Mouse (Mus musculus): ENCODE results near the gene Pnp.
"Not testable (repeated sequence)": the region's sequence is repeated elsewhere in the genome, so short reads cannot be mapped to it uniquely, and the experiment has no call there.

The Pnp gene

GRCm38 (mm10) chr14:50930754-50931492 lies at the start of gene Pnp, which contains the start of gene Pip4p1:
Gene Pnp (plus strand): TSS chr14:50931082.
Gene Pip4p1 (minus strand): TSS chr14:50930856.
- DNase-seq, result peak; percentile 100

- no peak for DNase-seq
These were observed 39.3 kb upstream of the Pnp start for GRCm38 (mm10) chr14:50891621-50892020.

GRCm38 (mm10) chr14:50892091-50892490 lies 38.8 kb upstream of the Pnp start:
- DNase-seq, result no peak

GRCm38 (mm10) chr14:50892541-50893459 lies 38.1 kb upstream of the Pnp start:
- peak in 1 of 2 experiments; percentile 9 for DNase-seq

- DNase-seq, result no peak
These were observed 35.5 kb upstream of the Pnp start for GRCm38 (mm10) chr14:50895407-50895806.

GRCm38 (mm10) chr14:50895985-50896746 lies 34.7 kb upstream of the Pnp start:
- DNase-seq, result peak; percentile 36 to 56

GRCm38 (mm10) chr14:50896747-50897373 lies 34.0 kb upstream of the Pnp start:
- peak; percentile 21 to 47 for DNase-seq

GRCm38 (mm10) chr14:50897374-50897765 lies 33.5 kb upstream of the Pnp start, which contains the start of gene Klhl33:
Gene Klhl33 (minus strand): TSS chr14:50897507.
- no peak for DNase-seq

GRCm38 (mm10) chr14:50897992-50898391 lies 32.9 kb upstream of the Pnp start:
- not testable (repeated sequence) for DNase-seq

GRCm38 (mm10) chr14:50903973-50904827 lies 26.7 kb upstream of the Pnp start:
- peak; percentile 41 to 60 for DNase-seq

GRCm38 (mm10) chr14:50904828-50905129 lies 26.1 kb upstream of the Pnp start:
- no peak for DNase-seq

- not testable (repeated sequence) for DNase-seq
These were observed 25.6 kb upstream of the Pnp start for GRCm38 (mm10) chr14:50905327-50905726.

- DNase-seq, result no peak
These were observed 22.8 kb upstream of the Pnp start for GRCm38 (mm10) chr14:50908126-50908525.

GRCm38 (mm10) chr14:50911356-50911755 lies 19.5 kb upstream of the Pnp start:
- DNase-seq, result no peak

GRCm38 (mm10) chr14:50923437-50923836 lies 7.4 kb upstream of the Pnp start:
- DNase-seq, result not testable (repeated sequence)

GRCm38 (mm10) chr14:50924281-50925064 lies 6.4 kb upstream of the Pnp start, which contains the start of the genes Osgep and Apex1:
Gene Osgep (minus strand): TSS chr14:50924893.
Gene Apex1 (plus strand): TSS chr14:50924968.
- DNase-seq, result peak; percentile 98 to 99

GRCm38 (mm10) chr14:50925111-50925920 lies 5.6 kb upstream of the Pnp start:
- no peak for DNase-seq

GRCm38 (mm10) chr14:50927366-50927765 lies 3.5 kb upstream of the Pnp start:
- DNase-seq, result no peak

GRCm38 (mm10) chr14:50929951-50930350 lies 931 bp upstream of the Pnp start:
- DNase-seq, result no peak

- DNase-seq, result peak; percentile 61 to 78
These were observed 517 bp upstream of the Pnp start for GRCm38 (mm10) chr14:50930377-50930753.
